Mouse (Mus musculus): ENCODE measurements around the gene Il16. TPM values are rescaled to one million over a fixed set of nuclear protein-coding genes. Genes with fewer than 3 reads are reported as not detected.

Gene Il16
- 1.6 and 3.0 TPM in 2 replicates for polyA plus RNA-seq (2014; fragmentation: Nextera tagmentation; extraction: Ambion mirVana)

- Histone ChIP-seq H3K4me1 (ENCODE audit: control insufficient read depth, insufficient read depth, low read length) (peaks cover 5% of the 10 kb centered on the region; the same call in 1 of the 2 replicates), H3K27ac (replicated peaks; ENCODE audit: low read depth, low read length) (no peak within 1 kb of the TSS; the same call in 1 of the 2 replicates)
Measured at GRCm38 (mm10) chr7:83745413-83746106, at the start of gene Il16. Gene Il16 (minus strand): TSS chr7:83745726.

GRCm38 (mm10) chr7:83794705-83795104 is 49.2 kb upstream of the Il16 start, which contains the start of gene Cfap161:
Gene Cfap161 (minus strand): TSS chr7:83794880.
- 0 out of 2 replicates have a peak within 1 kb of the TSS, but pooled peaks have one; percentile 21 for H3K4me2 ChIP-seq (ENCODE audit: low read depth, low read length)
- no peaks in the 10 kb centered on the region for H3K36me3 ChIP-seq (replicated peaks; ENCODE audit: control insufficient read depth, insufficient read depth, low read depth, low read length)
- WGBS: 5% methylated on average over 14 of the region's 14 CpGs
- no peaks in the 10 kb centered on the region for H3K9me3 ChIP-seq (replicated peaks; ENCODE audit: control insufficient read depth, low read length)
- no peaks in the 10 kb centered on the region; the same call in 1 of the 2 replicates for H3K4me1 ChIP-seq (ENCODE audit: control insufficient read depth, insufficient read depth, low read length)
- ATAC-seq (replicated peaks; ENCODE audit: insufficient number of reproducible peaks, low FRiP score, low TSS enrichment, low read depth) (peak; percentile 94), DNase-seq (ENCODE audit: low spot score) (peak; percentile 97)
- H3K27me3 ChIP-seq (ENCODE audit: control insufficient read depth, insufficient read depth, low read length): no peaks in the 10 kb centered on the region
- no peak within 1 kb of the TSS for H3K9ac ChIP-seq (replicated peaks; ENCODE audit: low read length)
- H3K4me3 ChIP-seq (ENCODE audit: low read depth, low read length): no peak within 1 kb of the TSS
- H3K27ac ChIP-seq (replicated peaks; ENCODE audit: low read depth, low read length): no peak within 1 kb of the TSS

More at GRCm38 (mm10) chr7:83745413-83746106, at the start of gene Il16:
- WGBS: 50% methylated on average over 20 of the region's 20 CpGs
- Histone ChIP-seq H3K4me2 (ENCODE audit: low read depth, low read length) (no peak within 1 kb of the TSS), H3K27me3 (ENCODE audit: control insufficient read depth, insufficient read depth, low read length) (no peaks in the 10 kb centered on the region), H3K36me3 (replicated peaks; ENCODE audit: control insufficient read depth, insufficient read depth, low read depth, low read length) (no peaks in the 10 kb centered on the region), H3K9ac (replicated peaks; ENCODE audit: low read length) (peak within 1 kb of the TSS; percentile 18; the same call in 1 of the 2 replicates), H3K9me3 (replicated peaks; ENCODE audit: control insufficient read depth, low read length) (no peaks in the 10 kb centered on the region), H3K4me3 (ENCODE audit: low read depth, low read length) (no peak within 1 kb of the TSS)
- ATAC-seq (replicated peaks; ENCODE audit: insufficient number of reproducible peaks, low FRiP score, low TSS enrichment, low read depth) (no peak), DNase-seq (ENCODE audit: low spot score) (no peak)

- 0 out of 2 replicates have a peak overlapping the region, but pooled peaks have one; percentile 21 for H3K4me2 ChIP-seq (ENCODE audit: low read depth, low read length)
- no peak overlapping the region for H3K27ac ChIP-seq (replicated peaks; ENCODE audit: low read depth, low read length)
- H3K27me3 ChIP-seq (ENCODE audit: control insufficient read depth, insufficient read depth, low read length): no peaks in the 10 kb centered on the region
- no peak overlapping the region for H3K4me3 ChIP-seq (ENCODE audit: low read depth, low read length)
- no peak overlapping the region for H3K9ac ChIP-seq (replicated peaks; ENCODE audit: low read length)
- no peaks in the 10 kb centered on the region for H3K9me3 ChIP-seq (replicated peaks; ENCODE audit: control insufficient read depth, low read length)
- no peaks in the 10 kb centered on the region; the same call in 1 of the 2 replicates for H3K4me1 ChIP-seq (ENCODE audit: control insufficient read depth, insufficient read depth, low read length)
- no peaks in the 10 kb centered on the region for H3K36me3 ChIP-seq (replicated peaks; ENCODE audit: control insufficient read depth, insufficient read depth, low read depth, low read length)
- DNase-seq (ENCODE audit: low spot score): no peak
- WGBS: 40% methylated on average over 11 of the region's 11 CpGs
- ATAC-seq (replicated peaks; ENCODE audit: insufficient number of reproducible peaks, low FRiP score, low TSS enrichment, low read depth): no peak; the same call in 1 of the 2 replicates
Measured at GRCm38 (mm10) chr7:83794006-83794683, 48.6 kb upstream of the Il16 start.

GRCm38 (mm10) chr7:83780881-83781280 is 35.4 kb upstream of the Il16 start:
- Histone ChIP-seq H3K4me1 (ENCODE audit: control insufficient read depth, insufficient read depth, low read length) (no peaks in the 10 kb centered on the region), H3K9me3 (replicated peaks; ENCODE audit: control insufficient read depth, low read length) (no peaks in the 10 kb centered on the region), H3K4me3 (ENCODE audit: low read depth, low read length) (no peak overlapping the region), H3K27me3 (ENCODE audit: control insufficient read depth, insufficient read depth, low read length) (no peaks in the 10 kb centered on the region), H3K4me2 (ENCODE audit: low read depth, low read length) (no peak overlapping the region), H3K36me3 (replicated peaks; ENCODE audit: control insufficient read depth, insufficient read depth, low read depth, low read length) (no peaks in the 10 kb centered on the region), H3K27ac (replicated peaks; ENCODE audit: low read depth, low read length) (no peak overlapping the region), H3K9ac (replicated peaks; ENCODE audit: low read length) (no peak overlapping the region)
- DNase-seq (ENCODE audit: low spot score) (no peak), ATAC-seq (replicated peaks; ENCODE audit: insufficient number of reproducible peaks, low FRiP score, low TSS enrichment, low read depth) (no peak)
- 76% methylated on average over 4 of the region's 4 CpGs for WGBS

- Histone ChIP-seq H3K9ac (replicated peaks; ENCODE audit: low read length) (no peak overlapping the region), H3K4me2 (ENCODE audit: low read depth, low read length) (no peak overlapping the region), H3K27me3 (ENCODE audit: control insufficient read depth, insufficient read depth, low read length) (no peaks in the 10 kb centered on the region), H3K27ac (replicated peaks; ENCODE audit: low read depth, low read length) (no peak overlapping the region), H3K4me1 (ENCODE audit: control insufficient read depth, insufficient read depth, low read length) (no peaks in the 10 kb centered on the region), H3K4me3 (ENCODE audit: low read depth, low read length) (no peak overlapping the region), H3K9me3 (replicated peaks; ENCODE audit: control insufficient read depth, low read length) (no peaks in the 10 kb centered on the region), H3K36me3 (replicated peaks; ENCODE audit: control insufficient read depth, insufficient read depth, low read depth, low read length) (no peaks in the 10 kb centered on the region)
- DNase-seq (ENCODE audit: low spot score) (no peak), ATAC-seq (replicated peaks; ENCODE audit: insufficient number of reproducible peaks, low FRiP score, low TSS enrichment, low read depth) (no peak)
- 74% methylated on average over 4 of the region's 4 CpGs for WGBS
Measured at GRCm38 (mm10) chr7:83780026-83780425, 34.5 kb upstream of the Il16 start.

GRCm38 (mm10) chr7:83779028-83779427 is 33.5 kb upstream of the Il16 start:
- H3K4me2 ChIP-seq (ENCODE audit: low read depth, low read length): no peak overlapping the region
- H3K9me3 ChIP-seq (replicated peaks; ENCODE audit: control insufficient read depth, low read length): no peaks in the 10 kb centered on the region
- 64% methylated on average over 2 of the region's 2 CpGs for WGBS
- H3K27ac ChIP-seq (replicated peaks; ENCODE audit: low read depth, low read length): no peak overlapping the region
- DNase-seq (ENCODE audit: low spot score): no peak
- no peaks in the 10 kb centered on the region for H3K27me3 ChIP-seq (ENCODE audit: control insufficient read depth, insufficient read depth, low read length)
- H3K4me3 ChIP-seq (ENCODE audit: low read depth, low read length): no peak overlapping the region
- no peaks in the 10 kb centered on the region for H3K36me3 ChIP-seq (replicated peaks; ENCODE audit: control insufficient read depth, insufficient read depth, low read depth, low read length)
- ATAC-seq (replicated peaks; ENCODE audit: insufficient number of reproducible peaks, low FRiP score, low TSS enrichment, low read depth): no peak
- H3K4me1 ChIP-seq (ENCODE audit: control insufficient read depth, insufficient read depth, low read length): no peaks in the 10 kb centered on the region
- H3K9ac ChIP-seq (replicated peaks; ENCODE audit: low read length): no peak overlapping the region

GRCm38 (mm10) chr7:83778516-83778915 is 33.0 kb upstream of the Il16 start:
- Histone ChIP-seq H3K4me2 (ENCODE audit: low read depth, low read length) (no peak overlapping the region), H3K9me3 (replicated peaks; ENCODE audit: control insufficient read depth, low read length) (no peaks in the 10 kb centered on the region), H3K27ac (replicated peaks; ENCODE audit: low read depth, low read length) (no peak overlapping the region), H3K36me3 (replicated peaks; ENCODE audit: control insufficient read depth, insufficient read depth, low read depth, low read length) (no peaks in the 10 kb centered on the region), H3K4me3 (ENCODE audit: low read depth, low read length) (no peak overlapping the region), H3K27me3 (ENCODE audit: control insufficient read depth, insufficient read depth, low read length) (no peaks in the 10 kb centered on the region), H3K4me1 (ENCODE audit: control insufficient read depth, insufficient read depth, low read length) (no peaks in the 10 kb centered on the region), H3K9ac (replicated peaks; ENCODE audit: low read length) (no peak overlapping the region)
- WGBS: 65% methylated on average over 2 of the region's 2 CpGs
- DNase-seq (ENCODE audit: low spot score) (no peak), ATAC-seq (replicated peaks; ENCODE audit: insufficient number of reproducible peaks, low FRiP score, low TSS enrichment, low read depth) (no peak)

- Histone ChIP-seq H3K27ac (replicated peaks; ENCODE audit: low read depth, low read length) (no peak overlapping the region), H3K9ac (replicated peaks; ENCODE audit: low read length) (no peak overlapping the region), H3K9me3 (replicated peaks; ENCODE audit: control insufficient read depth, low read length) (no peaks in the 10 kb centered on the region), H3K4me1 (ENCODE audit: control insufficient read depth, insufficient read depth, low read length) (no peaks in the 10 kb centered on the region), H3K27me3 (ENCODE audit: control insufficient read depth, insufficient read depth, low read length) (no peaks in the 10 kb centered on the region), H3K4me2 (ENCODE audit: low read depth, low read length) (no peak overlapping the region), H3K4me3 (ENCODE audit: low read depth, low read length) (no peak overlapping the region), H3K36me3 (replicated peaks; ENCODE audit: control insufficient read depth, insufficient read depth, low read depth, low read length) (no peaks in the 10 kb centered on the region)
- ATAC-seq (replicated peaks; ENCODE audit: insufficient number of reproducible peaks, low FRiP score, low TSS enrichment, low read depth): no peak
- peak; percentile 64 for DNase-seq (ENCODE audit: low spot score)
- WGBS: 20% methylated on average over 5 of the region's 5 CpGs
Measured at GRCm38 (mm10) chr7:83774721-83775120, 29.2 kb upstream of the Il16 start.
